Mouse (Mus musculus) activated CD4-positive, CD25-positive, alpha-beta regulatory T cell (primary cell): ENCODE results near the gene Atg2a. TPM values are rescaled to one million over a fixed set of nuclear protein-coding genes. Genes with fewer than 3 reads are reported as not detected.

Experiments used
- polyA plus RNA-seq, 2 experiments: library from polyadenylated mRNA; unstranded; fragments of 100-300 nt; shearing (Covaris generic); gene quantifications; one replicate each; pipeline ENCODE4 v1.2.1; 2017

Gene Atg2a
- 10 to 100 TPM; 13.3 to 32.4 TPM for polyA plus RNA-seq

GRCm38 (mm10) chr19:6241274-6242107 lies at the start of gene Atg2a:
TSS of gene Atg2a (plus strand) at chr19:6241668.

DNA sequence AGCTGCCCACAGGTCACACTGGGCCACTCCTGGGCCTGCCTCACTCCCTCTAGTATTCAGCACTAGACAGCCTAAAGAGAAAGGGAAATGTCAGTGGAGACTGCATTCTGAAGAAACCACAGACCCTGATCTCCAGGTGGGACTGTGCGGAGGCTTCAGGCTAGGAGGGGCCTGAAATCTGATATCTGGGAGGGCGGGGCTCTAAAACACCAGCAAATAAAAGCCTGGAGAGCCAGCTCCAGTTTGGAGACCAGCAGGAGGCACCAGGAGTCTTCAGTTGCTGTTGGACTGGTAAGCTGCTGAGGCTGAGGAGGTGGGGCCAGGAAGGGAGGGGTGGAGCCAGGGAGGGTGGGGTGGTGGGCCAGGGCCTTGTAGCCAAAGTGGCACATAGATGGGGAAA lies 15.3 kb upstream of the Atg2a start, which contains the start of gene Gpha2:
Gpha2 (plus strand) TSS at position 246 of the 400 bp plus-strand sequence.

DNA sequence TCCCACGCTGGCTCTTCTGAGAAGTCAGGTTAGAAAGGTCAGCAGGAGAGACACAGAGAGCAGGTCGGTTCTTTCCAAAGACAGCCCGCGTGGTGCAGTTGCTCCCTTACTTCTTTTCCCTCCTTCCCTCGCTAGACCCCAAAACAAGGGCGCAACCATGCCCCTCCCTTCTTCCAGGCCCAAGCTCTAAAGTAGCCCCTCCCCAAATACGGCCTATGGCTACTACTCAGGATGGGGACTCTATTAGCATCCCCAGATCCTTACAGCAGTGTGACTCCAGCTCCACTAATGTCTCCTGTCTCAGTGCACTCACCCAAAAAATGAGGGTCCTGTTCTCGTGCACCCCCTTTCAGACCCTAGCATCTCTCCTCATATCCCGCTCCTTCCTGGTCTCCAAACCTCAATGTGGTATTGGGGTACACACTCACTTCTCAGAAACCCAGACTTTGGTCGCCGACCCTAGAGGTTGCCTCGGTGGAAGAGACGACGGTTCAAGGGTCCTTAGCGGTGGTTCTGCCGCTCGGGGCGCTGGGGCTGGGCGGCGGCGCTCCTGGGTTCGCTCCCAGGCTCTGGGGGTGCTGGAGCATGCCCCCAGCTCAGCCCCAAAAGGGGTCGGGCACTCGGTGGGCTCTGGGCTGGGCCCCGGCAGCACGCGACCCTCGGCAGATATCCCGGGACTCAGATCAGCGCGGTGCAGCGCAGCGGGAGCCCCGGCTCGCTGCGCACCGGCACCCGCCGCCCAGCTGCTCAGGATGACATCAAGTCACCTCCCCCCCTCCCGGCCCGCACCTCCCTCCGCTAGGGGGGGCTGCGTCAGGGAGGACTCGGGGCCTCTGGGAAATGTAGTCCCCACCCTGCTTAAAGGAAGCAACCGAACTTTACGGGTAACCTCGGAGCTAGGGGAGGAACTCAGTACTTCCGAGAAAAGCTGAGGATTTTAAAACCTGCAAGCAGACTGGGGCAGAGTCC lies 6.1 kb upstream of the Atg2a start, which contains the start of gene Ppp2r5b:
Ppp2r5b (minus strand) TSS at position 789 of the 969 bp plus-strand sequence.

DNA sequence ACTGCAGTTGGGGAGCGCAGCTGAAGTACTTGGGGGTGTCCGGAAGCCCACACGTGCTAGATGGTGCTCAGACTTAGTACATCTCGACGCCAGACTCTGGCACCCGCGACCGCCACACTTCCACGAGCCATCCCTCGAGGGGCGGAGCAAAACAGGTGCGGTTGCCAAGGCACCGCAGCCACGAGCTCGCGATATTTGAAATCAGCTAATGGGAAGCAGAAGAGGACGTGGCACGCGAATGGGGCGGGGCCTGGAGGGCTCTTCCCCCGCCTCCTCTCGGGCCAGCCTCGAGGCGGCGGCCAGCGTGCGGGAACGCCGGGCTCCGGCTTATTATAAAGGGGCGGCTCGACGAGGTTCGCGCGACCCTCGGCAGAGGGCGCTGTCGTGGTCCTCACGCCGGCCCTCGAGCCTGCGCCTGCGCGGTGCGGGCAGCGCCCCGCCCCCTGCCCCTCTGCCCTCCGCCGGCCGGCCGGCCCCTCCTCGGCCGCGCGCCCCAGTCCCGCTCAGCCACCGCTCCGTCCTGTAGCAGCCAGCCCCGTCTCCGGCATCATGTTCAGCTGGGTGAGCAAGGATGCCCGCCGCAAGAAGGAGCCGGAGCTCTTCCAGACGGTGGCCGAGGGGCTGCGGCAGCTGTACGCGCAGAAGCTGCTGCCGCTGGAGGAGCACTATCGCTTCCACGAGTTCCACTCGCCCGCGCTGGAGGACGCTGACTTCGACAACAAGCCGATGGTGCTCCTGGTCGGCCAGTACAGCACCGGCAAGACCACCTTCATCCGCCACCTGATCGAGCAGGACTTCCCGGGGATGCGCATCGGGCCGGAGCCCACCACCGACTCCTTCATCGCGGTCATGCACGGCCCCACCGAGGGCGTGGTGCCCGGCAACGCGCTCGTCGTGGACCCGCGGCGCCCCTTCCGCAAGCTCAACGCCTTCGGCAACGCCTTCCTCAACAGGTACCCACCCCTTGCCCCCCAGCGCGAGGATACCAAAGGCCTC lies 35.3 kb downstream of the Atg2a start, which contains the start of gene Ehd1:
Ehd1 (plus strand) TSS at position 300 of the 996 bp plus-strand sequence.

GRCm38 (mm10) chr19:6306137-6306551 lies 64.7 kb downstream of the Atg2a start, which contains the start of gene Cdc42bpg:
TSS of gene Cdc42bpg (plus strand) at chr19:6306456.

Other genes starting within 250 kb of the Atg2a start
- gene Capn1, start 225.8 kb upstream of the Atg2a start, polyA plus RNA-seq: 10 to 100 TPM; 64.7 to 92.5 TPM
- gene Syvn1, start 195.1 kb upstream of the Atg2a start, polyA plus RNA-seq: 10 to 100 TPM; 32.0 to 43.8 TPM
- 10 to 100 TPM; 45.2 to 50.7 TPM for gene Mrpl49, start 183.9 kb upstream of the Atg2a start, polyA plus RNA-seq
- gene Fau, start 183.8 kb upstream of the Atg2a start, polyA plus RNA-seq: 1,000 to 10,000 TPM in 1 of 2 experiments, 100 to 1,000 TPM in 1; 813 to 1,285 TPM
- 10 to 100 TPM; 32.8 to 52.1 TPM for gene Znhit2, start 180.5 kb upstream of the Atg2a start, polyA plus RNA-seq
- gene Tm7sf2, start 173.3 kb upstream of the Atg2a start, polyA plus RNA-seq: 10 to 100 TPM; 11.1 to 11.2 TPM
- 10 to 100 TPM; 70.2 to 73.2 TPM for gene Vps51, start 164.4 kb upstream of the Atg2a start, polyA plus RNA-seq
- under 1 TPM; 0.31 to 0.42 TPM for gene Tmem262, start 161.6 kb upstream of the Atg2a start, polyA plus RNA-seq
- 1 to 10 TPM in 1 of 2 experiments, under 1 TPM in 1; 0.45 to 1.5 TPM for gene Gm28374, start 159.4 kb upstream of the Atg2a start, polyA plus RNA-seq
- gene Zfpl1, start 156.7 kb upstream of the Atg2a start, polyA plus RNA-seq: 10 to 100 TPM; 44.0 to 47.3 TPM
- gene Cdca5, start 156.7 kb upstream of the Atg2a start, polyA plus RNA-seq: 10 to 100 TPM in 1 of 2 experiments, 1 to 10 TPM in 1; 9.4 to 10.0 TPM
- gene AC131692.1, start 147.2 kb upstream of the Atg2a start, polyA plus RNA-seq: not detected
- under 1 TPM in 1 of 2 experiments, not detected in 1; 0.18 TPM for gene Naaladl1, start 135.9 kb upstream of the Atg2a start, polyA plus RNA-seq
- gene Sac3d1, start 123.0 kb upstream of the Atg2a start, polyA plus RNA-seq: 10 to 100 TPM; 13.8 to 33.6 TPM
- gene Snx15, start 113.4 kb upstream of the Atg2a start, polyA plus RNA-seq: 10 to 100 TPM; 30.2 to 35.6 TPM
- under 1 TPM in 1 of 2 experiments, not detected in 1; 0.75 TPM for gene Batf2, start 100.7 kb upstream of the Atg2a start, polyA plus RNA-seq
- 10 to 100 TPM; 14.8 to 26.8 TPM for gene Arl2, start 100.1 kb upstream of the Atg2a start, polyA plus RNA-seq
- gene Majin, start 57.3 kb upstream of the Atg2a start, polyA plus RNA-seq: not detected
- gene Gpha2, start 15.3 kb upstream of the Atg2a start, polyA plus RNA-seq: not detected
- gene Ppp2r5b, start 5.8 kb upstream of the Atg2a start, polyA plus RNA-seq: 10 to 100 TPM; 11.2 to 16.8 TPM
- gene Ehd1, start 35.1 kb downstream of the Atg2a start, polyA plus RNA-seq: 10 to 100 TPM; 34.9 to 43.9 TPM
- gene Cdc42bpg, start 64.8 kb downstream of the Atg2a start, polyA plus RNA-seq: under 1 TPM; 0.20 to 0.64 TPM
- gene Men1, start 93.3 kb downstream of the Atg2a start, polyA plus RNA-seq: 10 to 100 TPM; 33.5 to 46.0 TPM
- 100 to 1,000 TPM; 151 to 161 TPM for gene Map4k2, start 99.5 kb downstream of the Atg2a start, polyA plus RNA-seq
- gene Sf1, start 122.0 kb downstream of the Atg2a start, polyA plus RNA-seq: 100 to 1,000 TPM; 191 to 248 TPM
- gene Pygm, start 142.7 kb downstream of the Atg2a start, polyA plus RNA-seq: 10 to 100 TPM in 1 of 2 experiments, 1 to 10 TPM in 1; 5.2 to 11.2 TPM
- gene Rasgrp2, start 157.7 kb downstream of the Atg2a start, polyA plus RNA-seq: 100 to 1,000 TPM; 164 to 422 TPM
- gene Nrxn2, start 177.1 kb downstream of the Atg2a start, polyA plus RNA-seq: under 1 TPM; 0.23 to 0.27 TPM